Mouse (Mus musculus): Measurements from ENCODE around the gene Lkaaear1.

GRCm38 (mm10) chr2:181677096-181677754, 21.0 kb downstream of the Lkaaear1 start:
- TF ChIP-seq HCFC1 (IDR thresholded peaks at IDR 0.05; ENCODE audit: borderline replicate concordance, insufficient read depth, low read length): no peak
- TF ChIP-seq MAFK (IDR thresholded peaks at IDR 0.05; ENCODE audit: insufficient read depth, low read depth, low read length): no peak

All from ES-E14 (cell line).